Mouse (Mus musculus) limb, embryonic 13.5 days (tissue): ENCODE measurements around the gene Tox2. TPM values are rescaled to one million over a fixed set of nuclear protein-coding genes. Genes with fewer than 3 reads are reported as not detected.
A peak's percentile ranks its signal among the peaks of the same experiment; 100 is the strongest.

Source experiments
- ATAC-seq: fragments of 200-750 bp; cut with Nextera tagmentation; 2 replicates; pipeline ENCODE4 v1.8.0; 2017; ENCODE audit warnings: low read depth, moderate number of reproducible peaks, moderate TSS enrichment; ENCODE audit not compliant: low FRiP score
- H3K27ac ChIP-seq: fragments of 300-500 bp; sonication (generic); 2 replicates; pipeline ENCODE4 v1.5.1; 2015; ENCODE audit warnings: inconsistent platforms, mild to moderate bottlenecking, moderate library complexity
- H3K27me3 ChIP-seq: fragments of 300-500 bp; sonication (generic); 2 replicates; pipeline ENCODE4 v1.6.1; 2015; ENCODE audit warnings: mild to moderate bottlenecking, inconsistent platforms
- H3K36me3 ChIP-seq: fragments of 300-500 bp; sonication (generic); 2 replicates; pipeline ENCODE4 v1.6.1; 2015; ENCODE audit warnings: inconsistent platforms, mild to moderate bottlenecking, moderate library complexity
- H3K4me1 ChIP-seq: fragments of 300-500 bp; sonication (generic); 2 replicates; pipeline ENCODE4 v1.6.1; 2015; ENCODE audit warnings: inconsistent platforms
- H3K4me2 ChIP-seq: fragments of 300-500 bp; sonication (generic); replicated peaks from 2 replicates; pipeline ENCODE4 v1.6.1; 2015; ENCODE audit warnings: inconsistent platforms, mild to moderate bottlenecking, moderate library complexity
- H3K4me3 ChIP-seq: fragments of 300-500 bp; sonication (generic); 2 replicates; pipeline ENCODE4 v1.5.1; 2015; ENCODE audit warnings: moderate library complexity, mild to moderate bottlenecking, inconsistent platforms
- H3K9ac ChIP-seq: fragments of 300-500 bp; sonication (generic); 2 replicates; pipeline ENCODE4 v1.6.1; 2015; ENCODE audit warnings: mild to moderate bottlenecking, inconsistent platforms
- H3K9me3 ChIP-seq: fragments of 300-500 bp; sonication (generic); 2 replicates; pipeline ENCODE4 v1.6.1; 2016; ENCODE audit warnings: inconsistent platforms
- WGBS: fragments of 180-500 bp; shearing (Covaris S2); methylation state at CpG from one replicate; pipeline ENCODE4 v1.1.7; 2015; 5-methylcytosine and 5-hydroxymethylcytosine counted together
- polyA plus RNA-seq: library from polyadenylated mRNA; unstranded; fragments of >200 nt; fragmentation: Nextera tagmentation; extraction: Ambion mirVana; gene quantifications from 2 replicates; pipeline ENCODE4 v1.2.1, GENCODE M21; 2015

Tox2 gene
- polyA plus RNA-seq = 3.5 and 4.5 TPM in 2 replicates

DNA sequence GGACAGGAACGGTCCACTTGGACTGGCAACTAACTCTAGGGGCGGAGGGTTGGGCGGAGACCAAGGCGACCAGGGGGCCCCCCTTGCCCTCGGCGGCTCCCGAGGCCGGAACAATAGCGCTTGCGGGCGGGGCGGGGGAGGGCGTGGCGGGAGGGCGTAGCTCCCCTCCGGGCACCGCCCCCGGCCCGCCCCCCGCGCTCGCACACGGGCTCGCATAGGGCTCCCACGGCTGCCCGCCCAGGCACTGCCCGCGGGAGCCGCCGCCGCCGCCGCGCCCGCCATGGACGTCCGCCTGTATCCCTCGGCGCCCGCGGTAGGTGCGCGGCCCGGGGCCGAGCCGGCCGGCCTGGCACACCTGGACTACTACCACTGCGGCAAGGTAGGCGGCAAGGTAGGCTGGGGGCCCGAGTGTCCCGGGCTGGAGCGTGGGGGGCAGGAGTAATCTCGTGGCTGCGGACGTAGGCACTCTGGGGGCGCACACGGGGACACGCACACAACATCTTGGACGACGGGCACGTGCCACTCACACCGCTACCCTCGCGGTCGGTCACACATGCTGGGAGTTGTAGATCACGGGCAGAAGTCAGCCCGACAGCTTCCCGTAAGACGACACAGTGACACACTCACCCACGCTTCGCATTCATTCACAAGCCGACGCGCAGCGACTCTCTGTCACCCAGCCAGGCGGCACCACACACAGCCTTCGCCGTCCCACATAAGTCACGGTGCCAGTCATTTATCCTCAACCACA lies at the start of gene Tox2:
Gene Tox2, plus strand, starts transcription at position 242 of the 751 bp plus-strand sequence.
- Histone ChIP-seq H3K9ac (peak within 1 kb of the TSS; percentile 64), H3K4me3 (peak within 1 kb of the TSS; percentile 54), H3K9me3 (peaks cover 16% of the 10 kb centered on the region), H3K27me3 (peaks cover 75% of the 10 kb centered on the region), H3K4me1 (peaks cover 33% of the 10 kb centered on the region), H3K27ac (no peak within 1 kb of the TSS), H3K4me2 (peak within 1 kb of the TSS; percentile 90), H3K36me3 (no peaks in the 10 kb centered on the region)
- peak; percentile 86 for ATAC-seq
- under 1% methylated on average over 64 of the region's 79 CpGs for WGBS

DNA sequence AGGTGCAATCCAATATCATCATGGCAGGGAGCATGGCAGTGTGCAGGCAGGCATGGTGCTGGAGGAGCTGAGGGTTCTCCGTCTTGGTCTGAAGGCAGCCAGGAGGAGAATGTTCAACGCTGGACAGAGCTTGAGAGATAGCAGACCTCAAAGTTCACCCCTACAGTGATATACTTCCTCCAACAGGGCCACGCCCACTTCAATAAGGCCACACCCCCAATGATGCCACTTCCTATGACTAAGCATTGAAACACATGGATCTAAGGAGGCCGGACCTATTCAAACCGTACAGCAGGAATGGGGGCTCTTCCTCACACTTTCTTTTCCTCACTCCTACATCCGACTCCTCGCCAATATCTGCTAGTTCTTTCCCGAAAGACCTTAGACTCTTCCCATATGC lies 48.3 kb upstream of the Tox2 start:
- no peak overlapping the region for H3K27ac ChIP-seq
- no peaks in the 10 kb centered on the region for H3K36me3 ChIP-seq
- H3K27me3 ChIP-seq = no peaks in the 10 kb centered on the region
- H3K9ac ChIP-seq = no peak overlapping the region
- no peak overlapping the region for H3K4me2 ChIP-seq
- WGBS = 94% methylated on average over 8 of the region's 8 CpGs
- H3K4me1 ChIP-seq = no peaks in the 10 kb centered on the region
- H3K4me3 ChIP-seq = no peak overlapping the region
- ATAC-seq = no peak
- no peaks in the 10 kb centered on the region for H3K9me3 ChIP-seq

DNA sequence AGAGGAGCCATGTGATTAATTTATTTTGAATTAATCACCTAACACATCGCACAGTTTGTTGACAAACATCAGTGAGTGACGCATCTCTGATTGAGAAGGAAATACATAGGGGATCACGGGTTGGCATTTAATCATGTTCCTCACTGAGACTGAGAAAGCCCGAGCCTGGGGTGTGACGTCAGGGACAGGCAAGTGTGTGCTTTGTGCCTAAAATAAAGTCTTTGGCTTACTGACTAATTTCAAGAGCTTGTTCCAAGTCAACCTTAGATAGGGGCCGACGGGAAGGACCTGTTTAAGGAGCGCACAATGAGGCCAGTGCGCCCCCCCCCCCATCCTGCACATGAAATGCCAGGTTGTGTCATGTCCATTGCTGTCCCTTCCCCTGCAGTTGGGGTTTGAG lies 43.9 kb upstream of the Tox2 start:
- H3K9ac ChIP-seq = no peak overlapping the region
- 0 out of 2 replicates have a peak, but pooled peaks cover 5% of the 10 kb centered on the region for H3K4me1 ChIP-seq
- no peak overlapping the region for H3K27ac ChIP-seq
- no peaks in the 10 kb centered on the region for H3K27me3 ChIP-seq
- no peak for ATAC-seq
- H3K4me3 ChIP-seq = no peak overlapping the region
- no peaks in the 10 kb centered on the region for H3K36me3 ChIP-seq
- H3K9me3 ChIP-seq = no peaks in the 10 kb centered on the region
- no peak overlapping the region for H3K4me2 ChIP-seq
- WGBS = 96% methylated on average over 9 of the region's 9 CpGs

DNA sequence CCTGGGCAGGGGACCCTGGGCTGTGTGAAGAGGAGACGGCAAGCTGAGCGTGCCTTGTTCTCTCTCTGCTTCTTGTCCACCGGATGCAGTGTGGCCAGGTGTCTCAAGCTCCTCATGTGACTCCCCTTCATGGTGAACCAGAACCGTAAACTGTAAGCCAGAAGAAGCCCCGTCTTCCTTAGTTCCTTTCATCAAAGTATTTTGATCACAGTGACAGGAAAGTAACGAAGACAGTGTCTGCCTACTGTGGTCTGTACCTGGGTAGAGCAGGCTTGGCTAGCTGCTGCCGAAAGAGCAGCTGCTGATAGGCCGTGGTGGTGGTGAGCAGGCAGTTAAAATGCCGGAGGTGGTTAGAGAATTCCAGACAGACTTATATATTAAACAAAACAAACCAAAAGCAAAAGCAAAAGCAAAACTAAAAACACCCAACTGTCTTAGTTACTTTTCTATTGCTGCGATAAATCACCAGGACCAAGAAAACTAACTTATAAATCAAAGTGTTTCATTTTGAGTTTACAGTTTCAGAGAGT lies 38.4 kb upstream of the Tox2 start:
- no peak overlapping the region for H3K4me3 ChIP-seq
- H3K27me3 ChIP-seq = peaks cover 3% of the 10 kb centered on the region; the same call in 1 of the 2 replicates
- no peak for ATAC-seq
- H3K9me3 ChIP-seq = no peaks in the 10 kb centered on the region
- H3K27ac ChIP-seq = no peak overlapping the region
- WGBS = 68% methylated on average over 10 of the region's 10 CpGs
- no peak overlapping the region for H3K9ac ChIP-seq
- no peak overlapping the region for H3K4me2 ChIP-seq
- H3K36me3 ChIP-seq = no peaks in the 10 kb centered on the region
- H3K4me1 ChIP-seq = 0 out of 2 replicates have a peak, but pooled peaks cover 11% of the 10 kb centered on the region

DNA sequence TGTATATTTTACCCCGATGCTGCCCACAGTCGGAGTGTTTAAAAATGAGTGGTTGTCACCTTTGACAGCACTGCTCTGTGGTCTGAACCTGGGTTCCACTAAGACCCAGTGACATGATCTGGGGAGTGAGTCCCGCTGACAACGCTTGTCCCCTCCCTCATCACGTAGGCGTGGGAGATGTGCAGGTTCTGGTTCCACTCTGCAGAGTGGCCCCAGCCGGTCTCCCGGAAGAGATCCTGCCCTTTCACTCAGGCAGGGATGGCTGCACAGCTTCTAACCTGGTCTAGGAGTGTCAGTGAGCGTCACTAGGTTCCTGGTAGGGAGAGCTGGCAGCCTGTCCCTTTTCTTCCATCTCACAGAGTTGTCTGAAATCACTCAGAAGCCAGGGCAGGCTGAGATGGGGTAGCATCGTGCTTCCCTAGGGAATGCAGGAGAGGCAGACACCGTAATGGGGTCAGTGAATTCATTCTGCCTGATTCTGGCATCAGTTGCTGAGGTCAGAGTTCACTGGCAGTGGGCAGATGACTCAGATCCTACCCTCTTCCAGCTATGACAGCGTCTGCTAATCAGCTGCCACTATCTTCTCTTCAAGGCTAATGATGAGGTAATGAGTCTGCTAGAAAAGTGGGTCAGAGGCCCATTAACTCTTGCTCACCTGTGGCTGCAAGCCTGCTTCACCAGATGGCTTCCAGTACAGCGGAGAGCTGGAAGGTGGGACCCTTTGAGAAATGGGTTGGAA lies 36.7 kb upstream of the Tox2 start:
- Histone ChIP-seq H3K4me3 (no peak overlapping the region), H3K9me3 (no peaks in the 10 kb centered on the region), H3K27ac (no peak overlapping the region), H3K36me3 (no peaks in the 10 kb centered on the region), H3K4me1 (0 out of 2 replicates have a peak, but pooled peaks cover 11% of the 10 kb centered on the region), H3K4me2 (no peak overlapping the region), H3K9ac (no peak overlapping the region; the same call in 1 of the 2 replicates), H3K27me3 (peaks cover 7% of the 10 kb centered on the region)
- WGBS = 54% methylated on average over 13 of the region's 13 CpGs
- ATAC-seq = no peak

DNA sequence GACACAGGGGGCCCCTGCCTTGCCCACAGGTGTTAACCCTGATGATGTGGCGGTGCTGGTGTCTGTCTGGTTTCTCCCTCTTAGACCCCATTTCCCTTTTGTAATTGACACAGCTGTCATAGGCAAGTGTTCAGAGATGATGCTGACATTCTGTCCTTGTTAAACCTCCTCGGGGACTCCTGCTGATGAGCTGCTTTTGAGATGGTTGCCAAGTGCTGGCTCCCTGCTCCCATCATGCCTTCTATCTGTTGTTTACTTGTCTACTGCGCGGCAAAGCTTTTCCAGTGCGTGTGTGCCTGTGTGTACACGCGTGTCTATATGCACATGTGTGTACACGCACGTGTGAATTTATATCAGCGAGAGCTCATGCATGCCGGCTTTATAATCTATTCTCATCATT lies 31.0 kb upstream of the Tox2 start:
- Histone ChIP-seq H3K27me3 (peaks cover 8% of the 10 kb centered on the region; the same call in 1 of the 2 replicates), H3K4me1 (peaks cover 16% of the 10 kb centered on the region), H3K36me3 (no peaks in the 10 kb centered on the region), H3K27ac (no peak overlapping the region), H3K9ac (no peak overlapping the region), H3K4me3 (no peak overlapping the region), H3K4me2 (no peak overlapping the region), H3K9me3 (no peaks in the 10 kb centered on the region)
- no peak for ATAC-seq
- 89% methylated on average over 11 of the region's 11 CpGs for WGBS

DNA sequence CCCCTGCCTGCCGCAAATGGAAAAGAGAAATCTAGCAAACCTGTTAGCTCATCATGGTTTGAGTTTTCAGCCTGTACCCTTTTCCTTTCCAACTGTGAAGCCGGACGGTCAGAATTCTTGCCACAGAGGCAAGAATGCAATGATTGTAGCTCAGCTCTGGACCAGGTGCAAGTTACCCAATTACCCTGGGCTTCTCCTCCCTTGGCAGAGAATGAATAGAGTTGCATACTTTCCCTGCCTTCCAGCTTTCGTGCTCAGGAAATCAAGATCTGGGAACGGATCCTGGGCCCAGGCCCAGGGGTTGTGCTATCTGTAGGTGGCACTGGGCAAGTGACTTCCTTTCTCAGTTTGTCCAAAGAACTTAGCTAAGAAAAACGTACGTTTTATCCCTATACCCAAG lies 28.9 kb upstream of the Tox2 start:
- Histone ChIP-seq H3K4me2 (no peak overlapping the region), H3K27ac (peak overlapping the region; percentile 33), H3K9me3 (no peaks in the 10 kb centered on the region), H3K27me3 (peaks cover 8% of the 10 kb centered on the region; the same call in 1 of the 2 replicates), H3K4me1 (peaks cover 16% of the 10 kb centered on the region), H3K4me3 (no peak overlapping the region), H3K36me3 (no peaks in the 10 kb centered on the region), H3K9ac (no peak overlapping the region)
- no peak for ATAC-seq
- WGBS = 34% methylated on average over 7 of the region's 7 CpGs

DNA sequence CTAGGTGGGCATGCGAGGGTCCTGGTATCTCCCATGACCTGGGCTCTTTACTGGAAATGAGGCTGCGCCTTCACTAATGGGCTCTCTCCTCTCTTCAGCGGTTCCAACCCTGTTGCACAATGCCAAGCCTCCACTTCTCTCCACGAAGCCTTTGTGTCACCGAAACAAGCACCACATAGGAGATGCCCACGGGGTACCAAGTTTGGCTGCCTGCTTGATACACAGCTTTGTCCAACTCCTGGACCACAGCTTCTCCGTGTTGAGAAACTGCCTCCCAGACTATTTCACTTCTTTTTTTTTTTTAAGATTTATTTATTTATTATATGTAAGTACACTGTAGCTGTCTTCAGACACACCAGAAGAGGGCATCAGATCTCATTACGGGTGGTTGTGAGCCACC lies 27.1 kb upstream of the Tox2 start:
- ATAC-seq = no peak
- 91% methylated on average over 8 of the region's 8 CpGs for WGBS
- Histone ChIP-seq H3K9me3 (no peaks in the 10 kb centered on the region), H3K27me3 (peaks cover 8% of the 10 kb centered on the region; the same call in 1 of the 2 replicates), H3K4me1 (peaks cover 16% of the 10 kb centered on the region), H3K4me2 (no peak overlapping the region), H3K4me3 (no peak overlapping the region), H3K36me3 (no peaks in the 10 kb centered on the region), H3K27ac (no peak overlapping the region), H3K9ac (no peak overlapping the region)

DNA sequence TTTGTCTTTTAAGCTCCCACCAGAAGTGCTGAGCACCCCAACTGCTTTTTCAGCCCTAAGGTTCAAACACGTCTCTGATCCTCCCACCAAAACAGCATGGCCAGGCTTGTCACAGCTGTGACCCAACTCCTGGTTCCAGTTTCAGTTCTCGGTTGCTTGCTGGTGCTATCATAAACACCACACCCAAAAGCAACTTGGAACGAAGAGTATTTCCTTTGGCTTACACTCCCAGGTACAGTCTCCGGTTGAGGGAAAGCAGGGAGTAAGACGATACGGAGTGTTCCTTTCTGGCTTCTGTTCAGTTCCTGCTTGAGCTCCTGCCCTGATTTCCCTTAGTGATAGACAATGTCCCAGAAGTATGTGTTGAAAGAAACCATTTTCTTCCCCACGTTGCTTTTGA lies 26.4 kb upstream of the Tox2 start:
- no peaks in the 10 kb centered on the region for H3K36me3 ChIP-seq
- peaks cover 16% of the 10 kb centered on the region for H3K4me1 ChIP-seq
- 48% methylated on average over 7 of the region's 7 CpGs for WGBS
- no peak overlapping the region for H3K9ac ChIP-seq
- no peak overlapping the region for H3K4me3 ChIP-seq
- no peak overlapping the region for H3K4me2 ChIP-seq
- no peaks in the 10 kb centered on the region for H3K9me3 ChIP-seq
- peaks cover 5% of the 10 kb centered on the region; the same call in 1 of the 2 replicates for H3K27me3 ChIP-seq
- no peak overlapping the region for H3K27ac ChIP-seq
- ATAC-seq = no peak

DNA sequence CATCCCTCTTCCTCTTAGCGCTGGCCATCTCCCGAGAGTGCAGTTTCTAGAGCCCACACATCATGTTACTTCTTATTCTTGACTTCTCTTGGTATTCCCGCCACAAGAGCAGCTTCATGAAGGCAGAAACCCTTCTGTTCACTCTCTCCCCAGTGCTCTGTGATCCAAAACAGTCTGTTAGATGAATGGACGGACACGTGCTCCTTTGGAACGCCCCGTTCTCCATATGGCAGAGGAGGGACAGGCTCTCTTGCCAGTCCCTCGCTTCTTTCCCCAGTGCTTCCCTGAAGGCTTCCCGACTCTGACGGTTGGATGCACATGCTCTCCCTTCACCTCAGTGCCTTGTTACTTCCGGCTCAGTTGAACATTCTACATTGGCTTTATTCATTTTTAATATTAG lies 15.4 kb upstream of the Tox2 start:
- H3K4me3 ChIP-seq = no peak overlapping the region
- 72% methylated on average over 11 of the region's 11 CpGs for WGBS
- H3K36me3 ChIP-seq = no peaks in the 10 kb centered on the region
- no peak for ATAC-seq
- no peak overlapping the region for H3K27ac ChIP-seq
- no peak overlapping the region for H3K4me2 ChIP-seq
- H3K27me3 ChIP-seq = peaks cover 5% of the 10 kb centered on the region; the same call in 1 of the 2 replicates
- H3K4me1 ChIP-seq = peaks cover 19% of the 10 kb centered on the region
- no peak overlapping the region for H3K9ac ChIP-seq
- H3K9me3 ChIP-seq = no peaks in the 10 kb centered on the region

DNA sequence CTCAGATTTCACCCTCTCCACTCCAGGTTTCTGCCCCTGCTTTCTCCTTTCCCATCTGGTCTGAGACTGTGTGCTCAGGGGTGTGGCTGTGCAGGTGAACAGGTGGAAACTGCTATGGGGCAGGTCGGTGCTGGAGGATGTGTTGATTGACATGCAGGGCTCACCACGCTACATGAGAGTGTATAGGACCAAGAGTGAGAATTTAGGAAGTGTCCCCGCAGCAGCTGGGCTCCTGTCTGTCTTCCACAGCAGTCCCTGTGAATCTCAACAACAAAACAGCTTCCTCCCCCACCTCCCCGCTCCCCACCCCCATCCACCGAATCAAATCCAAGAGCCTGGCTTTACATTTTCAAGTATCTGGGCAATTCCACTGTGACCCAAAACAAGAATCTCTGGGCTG lies 13.3 kb upstream of the Tox2 start:
- Histone ChIP-seq H3K4me3 (no peak overlapping the region), H3K9me3 (no peaks in the 10 kb centered on the region), H3K4me2 (no peak overlapping the region), H3K36me3 (no peaks in the 10 kb centered on the region), H3K4me1 (peaks cover 32% of the 10 kb centered on the region), H3K27me3 (peaks cover 5% of the 10 kb centered on the region; the same call in 1 of the 2 replicates), H3K27ac (no peak overlapping the region), H3K9ac (no peak overlapping the region)
- ATAC-seq = no peak
- WGBS = 28% methylated on average over 5 of the region's 5 CpGs

DNA sequence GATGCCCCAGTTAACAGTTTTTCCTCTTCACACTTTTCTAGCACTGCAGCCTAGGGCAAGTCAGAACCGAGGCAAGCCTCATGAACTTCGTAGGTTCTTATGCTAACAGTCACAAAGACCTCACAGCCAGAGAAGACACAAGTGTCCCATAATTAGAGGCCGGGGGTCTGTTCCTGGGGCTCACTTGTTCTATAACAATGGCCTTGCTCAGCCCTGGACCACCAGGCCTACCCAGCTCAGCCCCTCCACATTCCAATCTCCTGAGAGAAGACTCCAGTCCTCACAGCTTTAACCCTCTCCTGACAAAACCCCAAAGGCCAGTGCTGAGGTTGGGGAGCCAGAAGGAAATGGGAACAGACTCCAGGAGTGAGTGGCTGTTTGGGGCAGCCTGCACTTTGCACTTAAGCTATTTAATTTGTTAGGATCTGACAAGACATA lies 12.9 kb upstream of the Tox2 start:
- H3K27ac ChIP-seq = no peak overlapping the region
- peak; percentile 64; the same call in 1 of the 2 replicates for ATAC-seq

More for the DNA sequence above, 12.9 kb upstream of the Tox2 start:
- Histone ChIP-seq H3K4me3 (no peak overlapping the region), H3K27me3 (peaks cover 5% of the 10 kb centered on the region; the same call in 1 of the 2 replicates), H3K9me3 (no peaks in the 10 kb centered on the region), H3K4me1 (peaks cover 34% of the 10 kb centered on the region), H3K4me2 (no peak overlapping the region), H3K36me3 (no peaks in the 10 kb centered on the region), H3K9ac (no peak overlapping the region)
- 7% methylated on average over 3 of the region's 3 CpGs for WGBS
